15 mouse cellular contexts compared by ENCODE assay signal in the genomic region with DNA sequence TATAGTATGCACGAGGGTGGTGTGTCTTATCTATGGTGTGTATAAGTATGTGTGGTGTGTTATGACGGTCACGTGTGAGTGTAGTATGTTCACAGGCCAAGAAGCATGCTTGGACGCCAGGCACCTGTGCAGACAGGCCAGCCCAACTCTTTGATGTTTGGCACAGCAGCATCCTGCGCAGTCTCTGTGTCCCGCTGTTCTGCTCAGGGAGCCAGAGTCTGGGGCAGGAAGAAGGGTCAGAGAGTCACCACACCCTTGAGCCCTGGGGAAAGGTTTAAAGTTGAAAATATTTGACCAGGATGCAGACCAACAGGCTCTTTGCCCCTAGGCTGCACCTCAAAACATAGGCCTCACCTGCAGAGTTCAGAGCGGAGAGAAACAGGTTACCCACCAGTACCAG.
"Had no signal": no experiment of that assay in that cellular context is flagged by ENCODE, and none has a peak within 500 bp of the region (broad histone marks: within the 10 kb centered on the region; RNA-seq: fewer than 3 reads in every experiment).

No protein-coding gene starts in this region.

- DNase-seq: liver, embryonic 13.5 days; liver, postnatal 0 days; lung, adult 2 months; lung, postnatal 14 days; lung, postnatal 36 days; right cerebral cortex, postnatal 14 days had no signal

- H3K4me3 ChIP-seq: liver, embryonic 13.5 days; liver, embryonic 15.5 days; lung, embryonic 15.5 days; megakaryocyte, embryonic 14.5 days; midbrain, embryonic 13.5 days; midbrain, embryonic 15.5 days; neural tube, embryonic 12.5 days; stomach, embryonic 15.5 days had no signal

- H3K27ac ChIP-seq: liver, embryonic 13.5 days; liver, embryonic 15.5 days; lung, embryonic 15.5 days; macrophage; midbrain, embryonic 13.5 days; midbrain, embryonic 15.5 days; neural tube, embryonic 12.5 days; stomach, embryonic 15.5 days; stomach, postnatal 0 days had no signal

- H3K27me3 ChIP-seq: liver, embryonic 13.5 days; liver, embryonic 15.5 days; lung, embryonic 15.5 days; megakaryocyte, embryonic 14.5 days; midbrain, embryonic 13.5 days; midbrain, embryonic 15.5 days; neural tube, embryonic 12.5 days; stomach, embryonic 15.5 days had no signal

- H3K4me1 ChIP-seq: liver, embryonic 13.5 days; liver, embryonic 15.5 days; midbrain, embryonic 15.5 days; neural tube, embryonic 12.5 days; stomach, embryonic 15.5 days had no signal

- H3K36me3 ChIP-seq: liver, embryonic 13.5 days; liver, embryonic 15.5 days; lung, embryonic 15.5 days; midbrain, embryonic 13.5 days; midbrain, embryonic 15.5 days; neural tube, embryonic 12.5 days; stomach, embryonic 15.5 days had no signal
